Mouse (Mus musculus): Measurements from ENCODE around the gene Lrp6. TPM values are rescaled to one million over a fixed set of nuclear protein-coding genes. Genes with fewer than 3 reads are reported as not detected.

The Lrp6 gene
- polyA plus RNA-seq, 1 experiment from 2014 or later = 19.7 TPM

DNA sequence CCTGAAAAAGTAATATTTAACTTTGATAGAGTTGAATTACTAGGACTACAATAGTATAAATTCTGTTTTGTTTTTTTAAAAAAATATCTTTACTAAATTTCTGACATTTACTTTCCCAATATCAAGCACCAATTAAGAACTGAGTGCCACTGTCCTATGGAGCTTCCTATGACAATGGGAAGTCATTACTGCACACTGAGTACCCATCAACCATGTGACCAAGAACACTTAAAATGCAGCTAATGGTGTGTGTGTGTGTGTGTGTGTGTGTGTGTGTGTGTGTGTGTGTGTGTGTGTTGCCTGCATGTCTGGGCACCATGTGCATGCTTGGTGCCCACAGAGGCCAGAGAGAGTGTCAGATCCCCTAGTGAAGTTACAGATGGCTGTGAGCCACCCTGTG is 23.2 kb downstream of the Lrp6 start:
- Histone ChIP-seq H3K4me2 (ENCODE audit: low read depth, low read length) (no peak overlapping the region), H3K4me3 (ENCODE audit: low read depth, low read length) (no peak overlapping the region), H3K36me3 (ENCODE audit: control insufficient read depth, insufficient read depth, low read length) (no peaks in the 10 kb centered on the region), H3K4me1 (ENCODE audit: control insufficient read depth, insufficient read depth, low read length) (0 out of 2 replicates have a peak, but pooled peaks cover 4% of the 10 kb centered on the region), H3K9ac (replicated peaks; ENCODE audit: low read depth, low read length) (no peak overlapping the region), H3K27ac (ENCODE audit: low read depth, low read length) (no peak overlapping the region), H3K27me3 (ENCODE audit: control insufficient read depth, insufficient read depth, low read length) (no peaks in the 10 kb centered on the region), H3K9me3 (ENCODE audit: control insufficient read depth, low read length) (no peaks in the 10 kb centered on the region)
- 0 out of 2 replicates have a peak, but pooled peaks have one; percentile 12 for ATAC-seq (ENCODE audit: low read depth)

- Histone ChIP-seq H3K4me1 (ENCODE audit: control insufficient read depth, insufficient read depth, low read length) (0 out of 2 replicates have a peak, but pooled peaks cover 4% of the 10 kb centered on the region), H3K4me2 (ENCODE audit: low read depth, low read length) (no peak overlapping the region), H3K4me3 (ENCODE audit: low read depth, low read length) (no peak overlapping the region), H3K27ac (ENCODE audit: low read depth, low read length) (no peak overlapping the region), H3K36me3 (ENCODE audit: control insufficient read depth, insufficient read depth, low read length) (no peaks in the 10 kb centered on the region), H3K9me3 (ENCODE audit: control insufficient read depth, low read length) (no peaks in the 10 kb centered on the region), H3K9ac (replicated peaks; ENCODE audit: low read depth, low read length) (no peak overlapping the region), H3K27me3 (ENCODE audit: control insufficient read depth, insufficient read depth, low read length) (no peaks in the 10 kb centered on the region)
- ATAC-seq (ENCODE audit: low read depth) = no peak
- whole genome bisulfite sequencing = 90% methylated on average over 2 of the region's 2 CpGs
Observed at GRCm38 (mm10) chr6:134542374-134542773, 24.4 kb downstream of the Lrp6 start.

GRCm38 (mm10) chr6:134540161-134540560 is 26.6 kb downstream of the Lrp6 start:
- no peak for ATAC-seq (ENCODE audit: low read depth)
- Histone ChIP-seq H3K4me2 (ENCODE audit: low read depth, low read length) (no peak overlapping the region), H3K9ac (replicated peaks; ENCODE audit: low read depth, low read length) (no peak overlapping the region), H3K9me3 (ENCODE audit: control insufficient read depth, low read length) (no peaks in the 10 kb centered on the region), H3K4me3 (ENCODE audit: low read depth, low read length) (no peak overlapping the region), H3K27ac (ENCODE audit: low read depth, low read length) (no peak overlapping the region), H3K4me1 (ENCODE audit: control insufficient read depth, insufficient read depth, low read length) (0 out of 2 replicates have a peak, but pooled peaks cover 7% of the 10 kb centered on the region), H3K27me3 (ENCODE audit: control insufficient read depth, insufficient read depth, low read length) (no peaks in the 10 kb centered on the region), H3K36me3 (ENCODE audit: control insufficient read depth, insufficient read depth, low read length) (no peaks in the 10 kb centered on the region)
- WGBS = 74% methylated on average over 6 of the region's 6 CpGs

DNA sequence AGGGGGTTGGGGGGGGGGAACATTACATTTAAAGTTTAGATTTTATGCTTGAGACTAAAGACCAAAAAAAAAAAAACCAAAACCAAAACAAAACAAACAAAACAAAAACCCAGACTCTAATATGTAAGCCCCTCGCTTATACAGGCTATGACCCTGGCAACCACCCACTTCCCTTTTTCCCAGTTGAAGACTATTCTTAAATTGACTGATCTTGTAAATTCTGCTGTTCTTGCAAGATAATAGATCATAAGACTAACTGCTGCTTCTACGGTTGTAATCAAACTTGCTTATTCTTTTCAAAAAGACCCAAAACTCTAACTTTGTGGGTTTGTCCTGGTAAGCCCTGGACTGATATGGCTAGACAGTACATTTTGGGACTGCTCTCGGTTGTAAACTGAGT is 27.3 kb downstream of the Lrp6 start:
- H3K4me2 ChIP-seq (ENCODE audit: low read depth, low read length) = no peak overlapping the region
- no peaks in the 10 kb centered on the region for H3K27me3 ChIP-seq (ENCODE audit: control insufficient read depth, insufficient read depth, low read length)
- no peaks in the 10 kb centered on the region for H3K36me3 ChIP-seq (ENCODE audit: control insufficient read depth, insufficient read depth, low read length)
- peaks cover 8% of the 10 kb centered on the region; the same call in 1 of the 2 replicates for H3K4me1 ChIP-seq (ENCODE audit: control insufficient read depth, insufficient read depth, low read length)
- no peaks in the 10 kb centered on the region for H3K9me3 ChIP-seq (ENCODE audit: control insufficient read depth, low read length)
- no peak overlapping the region for H3K4me3 ChIP-seq (ENCODE audit: low read depth, low read length)
- H3K9ac ChIP-seq (replicated peaks; ENCODE audit: low read depth, low read length) = no peak overlapping the region
- WGBS = 93% methylated on average over 3 of the region's 3 CpGs
- no peak overlapping the region for H3K27ac ChIP-seq (ENCODE audit: low read depth, low read length)
- ATAC-seq (ENCODE audit: low read depth) = no peak

DNA sequence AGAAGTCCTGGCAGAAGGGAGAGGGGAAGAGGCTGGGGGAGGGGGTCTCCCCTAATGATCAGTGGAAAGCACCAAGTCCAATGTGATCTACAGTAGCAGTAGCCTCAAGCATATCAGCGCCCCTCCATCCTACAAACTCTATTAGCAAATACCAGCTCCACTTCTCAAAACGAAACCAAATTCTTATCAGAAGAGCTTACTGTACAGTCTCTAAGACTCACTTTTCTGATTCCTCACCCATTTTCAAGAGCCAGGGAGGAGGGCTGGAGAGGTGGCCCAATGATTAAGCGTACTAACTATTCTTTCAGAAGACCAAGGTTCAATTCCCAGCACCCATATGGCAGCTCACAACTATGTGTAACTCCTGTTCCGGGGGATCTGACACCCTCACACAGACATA is 28.0 kb downstream of the Lrp6 start:
- H3K4me1 ChIP-seq (ENCODE audit: control insufficient read depth, insufficient read depth, low read length) = peaks cover 8% of the 10 kb centered on the region; the same call in 1 of the 2 replicates
- ATAC-seq (ENCODE audit: low read depth) = no peak
- WGBS = 93% methylated on average over 4 of the region's 4 CpGs
- H3K36me3 ChIP-seq (ENCODE audit: control insufficient read depth, insufficient read depth, low read length) = no peaks in the 10 kb centered on the region
- H3K27me3 ChIP-seq (ENCODE audit: control insufficient read depth, insufficient read depth, low read length) = no peaks in the 10 kb centered on the region
- H3K9me3 ChIP-seq (ENCODE audit: control insufficient read depth, low read length) = no peaks in the 10 kb centered on the region
- no peak overlapping the region for H3K4me2 ChIP-seq (ENCODE audit: low read depth, low read length)
- H3K9ac ChIP-seq (replicated peaks; ENCODE audit: low read depth, low read length) = no peak overlapping the region
- H3K27ac ChIP-seq (ENCODE audit: low read depth, low read length) = no peak overlapping the region
- no peak overlapping the region for H3K4me3 ChIP-seq (ENCODE audit: low read depth, low read length)

GRCm38 (mm10) chr6:134537461-134538117 is 29.2 kb downstream of the Lrp6 start:
- Histone ChIP-seq H3K4me3 (ENCODE audit: low read depth, low read length) (no peak overlapping the region), H3K9ac (replicated peaks; ENCODE audit: low read depth, low read length) (no peak overlapping the region), H3K27ac (ENCODE audit: low read depth, low read length) (no peak overlapping the region), H3K4me2 (ENCODE audit: low read depth, low read length) (no peak overlapping the region), H3K9me3 (ENCODE audit: control insufficient read depth, low read length) (no peaks in the 10 kb centered on the region), H3K36me3 (ENCODE audit: control insufficient read depth, insufficient read depth, low read length) (no peaks in the 10 kb centered on the region), H3K27me3 (ENCODE audit: control insufficient read depth, insufficient read depth, low read length) (no peaks in the 10 kb centered on the region), H3K4me1 (ENCODE audit: control insufficient read depth, insufficient read depth, low read length) (peaks cover 8% of the 10 kb centered on the region; the same call in 1 of the 2 replicates)
- ATAC-seq (ENCODE audit: low read depth) = peak; percentile 77; the same call in 1 of the 2 replicates
- 30% methylated on average over 10 of the region's 10 CpGs for WGBS

- H3K4me3 ChIP-seq (ENCODE audit: low read depth, low read length) = no peak overlapping the region
- H3K4me2 ChIP-seq (ENCODE audit: low read depth, low read length) = no peak overlapping the region
- no peaks in the 10 kb centered on the region for H3K9me3 ChIP-seq (ENCODE audit: control insufficient read depth, low read length)
- no peak overlapping the region for H3K9ac ChIP-seq (replicated peaks; ENCODE audit: low read depth, low read length)
- H3K4me1 ChIP-seq (ENCODE audit: control insufficient read depth, insufficient read depth, low read length) = peaks cover 8% of the 10 kb centered on the region; the same call in 1 of the 2 replicates
- 21% methylated on average over 7 of the region's 7 CpGs for WGBS
- H3K36me3 ChIP-seq (ENCODE audit: control insufficient read depth, insufficient read depth, low read length) = no peaks in the 10 kb centered on the region
- no peaks in the 10 kb centered on the region for H3K27me3 ChIP-seq (ENCODE audit: control insufficient read depth, insufficient read depth, low read length)
- no peak for ATAC-seq (ENCODE audit: low read depth)
- H3K27ac ChIP-seq (ENCODE audit: low read depth, low read length) = no peak overlapping the region
Observed at GRCm38 (mm10) chr6:134535169-134535568, 31.6 kb downstream of the Lrp6 start.

GRCm38 (mm10) chr6:134533021-134533420 is 33.7 kb downstream of the Lrp6 start:
- H3K36me3 ChIP-seq (ENCODE audit: control insufficient read depth, insufficient read depth, low read length) = no peaks in the 10 kb centered on the region
- H3K27ac ChIP-seq (ENCODE audit: low read depth, low read length) = no peak overlapping the region
- H3K27me3 ChIP-seq (ENCODE audit: control insufficient read depth, insufficient read depth, low read length) = no peaks in the 10 kb centered on the region
- H3K4me3 ChIP-seq (ENCODE audit: low read depth, low read length) = no peak overlapping the region
- H3K4me2 ChIP-seq (ENCODE audit: low read depth, low read length) = no peak overlapping the region
- H3K9me3 ChIP-seq (ENCODE audit: control insufficient read depth, low read length) = no peaks in the 10 kb centered on the region
- WGBS = 85% methylated on average over 3 of the region's 3 CpGs
- peaks cover 8% of the 10 kb centered on the region; the same call in 1 of the 2 replicates for H3K4me1 ChIP-seq (ENCODE audit: control insufficient read depth, insufficient read depth, low read length)
- ATAC-seq (ENCODE audit: low read depth) = no peak
- H3K9ac ChIP-seq (replicated peaks; ENCODE audit: low read depth, low read length) = no peak overlapping the region

DNA sequence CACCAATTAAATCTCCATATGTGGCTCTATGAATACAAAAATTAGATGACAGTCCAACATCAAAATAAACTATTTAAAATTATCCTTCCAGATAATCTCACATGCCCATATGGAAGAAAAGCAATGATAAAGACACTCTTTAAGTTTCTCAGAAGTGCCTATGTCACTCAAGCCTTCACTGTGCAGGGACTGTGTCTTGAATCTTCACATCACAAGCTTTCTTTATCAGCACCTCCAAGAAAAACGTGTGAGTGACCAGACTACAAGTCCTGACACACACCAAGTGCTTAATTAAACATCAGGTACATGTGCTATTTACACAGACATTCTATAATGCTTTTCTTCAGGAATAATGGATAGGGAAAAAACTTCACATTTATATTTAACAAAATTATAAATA is 34.8 kb downstream of the Lrp6 start:
- Histone ChIP-seq H3K9me3 (ENCODE audit: control insufficient read depth, low read length) (no peaks in the 10 kb centered on the region), H3K4me2 (ENCODE audit: low read depth, low read length) (no peak overlapping the region), H3K4me3 (ENCODE audit: low read depth, low read length) (no peak overlapping the region), H3K27ac (ENCODE audit: low read depth, low read length) (no peak overlapping the region), H3K36me3 (ENCODE audit: control insufficient read depth, insufficient read depth, low read length) (no peaks in the 10 kb centered on the region), H3K4me1 (ENCODE audit: control insufficient read depth, insufficient read depth, low read length) (peaks cover 8% of the 10 kb centered on the region; the same call in 1 of the 2 replicates), H3K9ac (replicated peaks; ENCODE audit: low read depth, low read length) (no peak overlapping the region), H3K27me3 (ENCODE audit: control insufficient read depth, insufficient read depth, low read length) (no peaks in the 10 kb centered on the region)
- ATAC-seq (ENCODE audit: low read depth) = no peak
- 83% methylated on average over 1 of the region's 1 CpGs for WGBS

Data from neural tube, embryonic 14.5 days (tissue).